Mouse (Mus musculus) hindbrain, embryonic 16.5 days (tissue): ENCODE measurements at regions not wholly inside any gene's neighbourhood (a gene's known extent, or its start where the extent isn't known, plus 50 kb on each side); places are given as distances from the start of the nearest gene placed in this dataset.

Experiments
- ATAC-seq: fragments of 200-750 bp; cut with Nextera tagmentation; 2 replicates; pipeline ENCODE4 v1.8.0; 2017; ENCODE audit warnings: moderate TSS enrichment, moderate library complexity
- H3K27ac ChIP-seq: fragments of 300-500 bp; sonication (generic); 2 replicates; pipeline ENCODE4 v1.5.1; 2014; ENCODE audit warnings: low read depth, mild to moderate bottlenecking, control low read depth, low read length, moderate library complexity
- H3K27me3 ChIP-seq: fragments of 300-500 bp; sonication (generic); replicated peaks from 2 replicates; pipeline ENCODE4 v1.6.1; 2014; ENCODE audit warnings: low read length; ENCODE audit not compliant: control insufficient read depth, insufficient read depth
- H3K36me3 ChIP-seq: fragments of 300-500 bp; sonication (generic); 2 replicates; pipeline ENCODE4 v1.6.1; 2014; ENCODE audit warnings: mild to moderate bottlenecking, low read length, moderate library complexity, mixed read lengths; ENCODE audit not compliant: control insufficient read depth, insufficient read depth
- H3K4me1 ChIP-seq: fragments of 300-500 bp; sonication (generic); 2 replicates; pipeline ENCODE4 v1.6.1; 2014; ENCODE audit warnings: low read depth, low read length; ENCODE audit not compliant: control insufficient read depth, insufficient read depth
- H3K4me2 ChIP-seq: fragments of 300-500 bp; sonication (generic); 2 replicates; pipeline ENCODE4 v1.6.1; 2014; ENCODE audit warnings: mild to moderate bottlenecking, low read length, control low read depth, moderate library complexity
- H3K4me3 ChIP-seq: fragments of 300-500 bp; sonication (generic); 2 replicates; pipeline ENCODE4 v1.5.1; 2014; ENCODE audit warnings: mild to moderate bottlenecking, low read length, control low read depth, moderate library complexity
- H3K9ac ChIP-seq: fragments of 300-500 bp; sonication (generic); 2 replicates; pipeline ENCODE4 v1.6.1; 2014; ENCODE audit warnings: low read depth, mild to moderate bottlenecking, control low read depth, low read length, moderate library complexity
- H3K9me3 ChIP-seq: fragments of 300-500 bp; sonication (generic); 2 replicates; pipeline ENCODE4 v1.6.1; 2014; ENCODE audit warnings: mild to moderate bottlenecking, low read length, moderate library complexity; ENCODE audit not compliant: control insufficient read depth
- WGBS: fragments of 180-500 bp; shearing (Covaris S2); extraction: QIAGEN DNeasy Blood & Tissue Kit; methylation state at CpG from one replicate; pipeline ENCODE4 v1.1.7; 2014; 5-methylcytosine and 5-hydroxymethylcytosine counted together

GRCm38 (mm10) chr4:99459436-99459835 is 163.7 kb downstream of the Gm12689 start:
- ATAC-seq = peak; percentile 98
- Histone ChIP-seq H3K4me2 (peak overlapping the region; percentile 46), H3K4me3 (no peak overlapping the region), H3K36me3 (no peaks in the 10 kb centered on the region), H3K9ac (0 out of 2 replicates have a peak overlapping the region, but pooled peaks have one; percentile 46), H3K4me1 (peaks cover 2% of the 10 kb centered on the region), H3K27me3 (peaks cover 21% of the 10 kb centered on the region), H3K27ac (no peak overlapping the region), H3K9me3 (no peaks in the 10 kb centered on the region)
- WGBS = 3% methylated on average over 14 of the region's 14 CpGs

- Histone ChIP-seq H3K4me3 (no peak overlapping the region), H3K27ac (no peak overlapping the region), H3K4me2 (no peak overlapping the region), H3K9ac (no peak overlapping the region), H3K4me1 (no peaks in the 10 kb centered on the region), H3K9me3 (no peaks in the 10 kb centered on the region), H3K27me3 (peaks cover 11% of the 10 kb centered on the region), H3K36me3 (no peaks in the 10 kb centered on the region)
- 66% methylated on average over 9 of the region's 9 CpGs for WGBS
- no peak; the same call in 1 of the 2 replicates for ATAC-seq
Observed at GRCm38 (mm10) chr4:99465493-99465892, 169.8 kb downstream of the Gm12689 start.

GRCm38 (mm10) chr4:99475701-99476218 is 180.1 kb downstream of the Gm12689 start:
- WGBS = 21% methylated on average over 11 of the region's 11 CpGs
- Histone ChIP-seq H3K4me3 (no peak overlapping the region), H3K9ac (no peak overlapping the region), H3K9me3 (peaks cover 4% of the 10 kb centered on the region; the same call in 1 of the 2 replicates), H3K27ac (no peak overlapping the region), H3K4me1 (no peaks in the 10 kb centered on the region), H3K4me2 (no peak overlapping the region), H3K36me3 (no peaks in the 10 kb centered on the region), H3K27me3 (no peaks in the 10 kb centered on the region)
- ATAC-seq = peak; percentile 54; the same call in 1 of the 2 replicates

GRCm38 (mm10) chr4:99484271-99484670 is 171.8 kb upstream of the Foxd3 start:
- Histone ChIP-seq H3K27ac (no peak overlapping the region), H3K9me3 (no peaks in the 10 kb centered on the region), H3K27me3 (no peaks in the 10 kb centered on the region), H3K9ac (no peak overlapping the region), H3K4me2 (no peak overlapping the region), H3K4me1 (no peaks in the 10 kb centered on the region), H3K4me3 (no peak overlapping the region), H3K36me3 (no peaks in the 10 kb centered on the region)
- WGBS = 55% methylated on average over 4 of the region's 4 CpGs
- no peak for ATAC-seq

- no peak overlapping the region for H3K4me3 ChIP-seq
Observed at GRCm38 (mm10) chr4:99491536-99492514, 164.3 kb upstream of the Foxd3 start.

GRCm38 (mm10) chr4:99503221-99503744 is 152.8 kb upstream of the Foxd3 start:
- peaks cover 18% of the 10 kb centered on the region for H3K27me3 ChIP-seq
- WGBS = 23% methylated on average over 10 of the region's 10 CpGs

More at GRCm38 (mm10) chr4:99491536-99492514, 164.3 kb upstream of the Foxd3 start:
- no peaks in the 10 kb centered on the region; the same call in 1 of the 2 replicates for H3K27me3 ChIP-seq
- H3K4me1 ChIP-seq = no peaks in the 10 kb centered on the region
- no peak for ATAC-seq
- no peaks in the 10 kb centered on the region for H3K9me3 ChIP-seq
- no peak overlapping the region for H3K27ac ChIP-seq
- no peak overlapping the region for H3K9ac ChIP-seq
- WGBS = 72% methylated on average over 12 of the region's 12 CpGs
- no peak overlapping the region for H3K4me2 ChIP-seq
- H3K36me3 ChIP-seq = no peaks in the 10 kb centered on the region

GRCm38 (mm10) chr4:99511993-99512392 is 144.1 kb upstream of the Foxd3 start:
- Histone ChIP-seq H3K9me3 (0 out of 2 replicates have a peak, but pooled peaks cover 2% of the 10 kb centered on the region), H3K36me3 (no peaks in the 10 kb centered on the region), H3K27ac (no peak overlapping the region), H3K27me3 (peaks cover 2% of the 10 kb centered on the region), H3K9ac (no peak overlapping the region), H3K4me1 (no peaks in the 10 kb centered on the region), H3K4me2 (no peak overlapping the region), H3K4me3 (no peak overlapping the region)
- WGBS = 33% methylated on average over 6 of the region's 6 CpGs
- no peak for ATAC-seq

More at GRCm38 (mm10) chr4:99503221-99503744, 152.8 kb upstream of the Foxd3 start:
- Histone ChIP-seq H3K36me3 (no peaks in the 10 kb centered on the region), H3K9me3 (no peaks in the 10 kb centered on the region), H3K4me1 (no peaks in the 10 kb centered on the region), H3K9ac (no peak overlapping the region), H3K4me3 (no peak overlapping the region), H3K4me2 (no peak overlapping the region), H3K27ac (no peak overlapping the region)
- no peak for ATAC-seq

- ATAC-seq = no peak
- Histone ChIP-seq H3K4me2 (no peak overlapping the region), H3K9ac (no peak overlapping the region), H3K27me3 (no peaks in the 10 kb centered on the region), H3K4me3 (no peak overlapping the region), H3K36me3 (no peaks in the 10 kb centered on the region), H3K27ac (no peak overlapping the region), H3K4me1 (no peaks in the 10 kb centered on the region), H3K9me3 (no peaks in the 10 kb centered on the region)
- 78% methylated on average over 3 of the region's 3 CpGs for WGBS
Observed at GRCm38 (mm10) chr4:99516883-99517282, 139.2 kb upstream of the Foxd3 start.

GRCm38 (mm10) chr4:99527441-99527840 is 128.7 kb upstream of the Foxd3 start:
- no peak for ATAC-seq
- 93% methylated on average over 12 of the region's 12 CpGs for WGBS
- no peak overlapping the region for H3K4me3 ChIP-seq

More at GRCm38 (mm10) chr4:99527441-99527840, 128.7 kb upstream of the Foxd3 start:
- Histone ChIP-seq H3K9me3 (no peaks in the 10 kb centered on the region), H3K4me2 (no peak overlapping the region), H3K4me1 (no peaks in the 10 kb centered on the region), H3K36me3 (no peaks in the 10 kb centered on the region), H3K27ac (no peak overlapping the region), H3K9ac (no peak overlapping the region), H3K27me3 (no peaks in the 10 kb centered on the region)
